Mouse (Mus musculus) lung, postnatal 14 days (tissue): ENCODE results near the gene Tdpoz3.
"Not testable (repeated sequence)": the region's sequence is repeated elsewhere in the genome, so short reads cannot be mapped to it uniquely, and the experiment has no call there.

Experiments
- DNase-seq: peaks from one replicate; pipeline ENCODE4 v3.0.0; 2021

The Tdpoz3 gene

GRCm38 (mm10) chr3:93825720-93826119 lies at the start of gene Tdpoz3:
TSS of gene Tdpoz3 (plus strand) at chr3:93826020.
- not testable (repeated sequence) for DNase-seq

GRCm38 (mm10) chr3:93796098-93796497 lies 29.7 kb upstream of the Tdpoz3 start, which contains the start of gene Tdpoz4:
TSS of gene Tdpoz4 (plus strand) at chr3:93796398.
- DNase-seq: not testable (repeated sequence)

- DNase-seq: not testable (repeated sequence)
Observed at GRCm38 (mm10) chr3:93813341-93813740, 12.5 kb upstream of the Tdpoz3 start.

- DNase-seq: not testable (repeated sequence)
Observed at GRCm38 (mm10) chr3:93858957-93859356, 33.1 kb downstream of the Tdpoz3 start.

- DNase-seq: not testable (repeated sequence)
Observed at GRCm38 (mm10) chr3:93870635-93871034, 44.8 kb downstream of the Tdpoz3 start.
